In genomic region chr6:66994981-66995380, GRCm38 (mm10) we compare ENCODE assay signal across 17 mouse cellular contexts.
"Had no signal": no experiment of that assay in that cellular context is flagged by ENCODE, and none has a peak within 500 bp of the region (broad histone marks: within the 10 kb centered on the region; RNA-seq: fewer than 3 reads in every experiment).

No protein-coding gene starts in this region.

- H3K9me3 ChIP-seq: neural tube, embryonic 12.5 days; neural tube, embryonic 13.5 days; neural tube, embryonic 15.5 days; stomach, embryonic 15.5 days had no signal

- H3K4me1 ChIP-seq: neural tube, embryonic 12.5 days; neural tube, embryonic 13.5 days; neural tube, embryonic 15.5 days had no signal

- H3K27ac ChIP-seq: neural tube, embryonic 12.5 days; neural tube, embryonic 13.5 days; neural tube, embryonic 15.5 days; stomach, embryonic 15.5 days; stomach, postnatal 0 days had no signal

- H3K4me3 ChIP-seq: neural tube, embryonic 12.5 days; neural tube, embryonic 13.5 days; neural tube, embryonic 15.5 days; stomach, embryonic 15.5 days had no signal

- H3K36me3 ChIP-seq: neural tube, embryonic 12.5 days; neural tube, embryonic 13.5 days; neural tube, embryonic 15.5 days; stomach, embryonic 15.5 days had no signal

- DNase-seq: retina, postnatal 1 day; right cerebral cortex, adult 18-20 months; right cerebral cortex, postnatal 14 days; right cerebral cortex, postnatal 25 days; right cerebral cortex, postnatal 4 days; spleen, adult 18-20 months; thymus, adult 18-20 months; thymus, adult 2 months; thymus, postnatal 14 days; thymus, postnatal 25 days; thymus, postnatal 36 days; thymus, postnatal 4 days had no signal

- H3K27me3 ChIP-seq: neural tube, embryonic 12.5 days; neural tube, embryonic 13.5 days; neural tube, embryonic 15.5 days; stomach, embryonic 15.5 days had no signal

- H3K9ac ChIP-seq: neural tube, embryonic 12.5 days; neural tube, embryonic 13.5 days; neural tube, embryonic 15.5 days; stomach, embryonic 15.5 days had no signal

- H3K4me2 ChIP-seq: neural tube, embryonic 12.5 days; neural tube, embryonic 13.5 days; neural tube, embryonic 15.5 days; stomach, embryonic 15.5 days had no signal
